Mouse (Mus musculus) embryonic facial prominence, embryonic 12.5 days (tissue): ENCODE measurements at regions not wholly inside any gene's neighbourhood (a gene's known extent, or its start where the extent isn't known, plus 50 kb on each side); places are given as distances from the start of the nearest gene placed in this dataset.

ENCODE experiments used
- ATAC-seq: fragments of 200-750 bp; cut with Nextera tagmentation; 2 replicates; pipeline ENCODE4 v1.8.0; 2017; ENCODE audit not compliant: insufficient number of reproducible peaks, insufficient read depth, low FRiP score, low TSS enrichment
- H3K27ac ChIP-seq: fragments of 300-500 bp; sonication (generic); 2 replicates; pipeline ENCODE4 v1.5.1; 2016; ENCODE audit warnings: mild to moderate bottlenecking
- H3K27me3 ChIP-seq: fragments of 300-500 bp; sonication (generic); 2 replicates; pipeline ENCODE4 v1.6.1; 2016; ENCODE audit warnings: mild to moderate bottlenecking, moderate library complexity
- H3K36me3 ChIP-seq: fragments of 300-500 bp; sonication (generic); 2 replicates; pipeline ENCODE4 v1.6.1; 2016; ENCODE audit warnings: mild to moderate bottlenecking
- H3K4me1 ChIP-seq: fragments of 300-500 bp; sonication (generic); 2 replicates; pipeline ENCODE4 v1.6.1; 2016
- H3K4me2 ChIP-seq: fragments of 300-500 bp; sonication (generic); replicated peaks from 2 replicates; pipeline ENCODE4 v1.6.1; 2016; ENCODE audit warnings: mild to moderate bottlenecking, moderate library complexity
- H3K4me3 ChIP-seq: fragments of 300-500 bp; sonication (generic); 2 replicates; pipeline ENCODE4 v1.5.1; 2016; ENCODE audit warnings: mild to moderate bottlenecking
- H3K9ac ChIP-seq: fragments of 300-500 bp; sonication (generic); 2 replicates; pipeline ENCODE4 v1.6.1; 2016; ENCODE audit warnings: mild to moderate bottlenecking, moderate library complexity
- H3K9me3 ChIP-seq: fragments of 300-500 bp; sonication (generic); 2 replicates; pipeline ENCODE4 v1.6.1; 2016; ENCODE audit warnings: mild to moderate bottlenecking, moderate library complexity
- WGBS: fragments of 180-500 bp; shearing (Covaris S2); methylation state at CpG from one replicate; pipeline ENCODE4 v1.1.7; 2016; 5-methylcytosine and 5-hydroxymethylcytosine counted together

- Histone ChIP-seq H3K36me3 (no peaks in the 10 kb centered on the region), H3K9me3 (no peaks in the 10 kb centered on the region), H3K4me3 (no peak overlapping the region), H3K9ac (no peak overlapping the region), H3K4me1 (no peaks in the 10 kb centered on the region; the same call in 1 of the 2 replicates), H3K4me2 (no peak overlapping the region), H3K27me3 (no peaks in the 10 kb centered on the region), H3K27ac (no peak overlapping the region)
- ATAC-seq = no peak
- WGBS = 75% methylated on average over 3 of the region's 4 CpGs
Measured at GRCm38 (mm10) chr14:105663472-105663871, 233.1 kb downstream of the Spry2 start.

GRCm38 (mm10) chr14:105662839-105663238, 233.8 kb downstream of the Spry2 start:
- Histone ChIP-seq H3K36me3 (no peaks in the 10 kb centered on the region), H3K4me3 (no peak overlapping the region), H3K27me3 (no peaks in the 10 kb centered on the region), H3K4me1 (no peaks in the 10 kb centered on the region; the same call in 1 of the 2 replicates), H3K4me2 (no peak overlapping the region), H3K9me3 (no peaks in the 10 kb centered on the region), H3K27ac (no peak overlapping the region), H3K9ac (no peak overlapping the region)
- ATAC-seq = no peak
- WGBS = 75% methylated on average over 6 of the region's 6 CpGs

GRCm38 (mm10) chr14:105658316-105658715, 238.3 kb downstream of the Spry2 start:
- Histone ChIP-seq H3K27me3 (no peaks in the 10 kb centered on the region), H3K36me3 (no peaks in the 10 kb centered on the region), H3K9ac (no peak overlapping the region), H3K4me1 (no peaks in the 10 kb centered on the region), H3K4me2 (no peak overlapping the region), H3K4me3 (no peak overlapping the region), H3K27ac (no peak overlapping the region), H3K9me3 (no peaks in the 10 kb centered on the region)
- WGBS = 98% methylated on average over 2 of the region's 2 CpGs
- ATAC-seq = no peak

- 90% methylated on average over 3 of the region's 3 CpGs for WGBS
- 0 out of 2 replicates have a peak, but pooled peaks cover 4% of the 10 kb centered on the region for H3K4me1 ChIP-seq
- no peak overlapping the region for H3K4me3 ChIP-seq
- no peaks in the 10 kb centered on the region for H3K36me3 ChIP-seq
- H3K27me3 ChIP-seq = no peaks in the 10 kb centered on the region
- ATAC-seq = no peak
- no peaks in the 10 kb centered on the region for H3K9me3 ChIP-seq
- no peak overlapping the region for H3K9ac ChIP-seq
- H3K4me2 ChIP-seq = no peak overlapping the region
- no peak overlapping the region for H3K27ac ChIP-seq
Measured at GRCm38 (mm10) chr14:105647166-105647565, 249.5 kb downstream of the Spry2 start.

GRCm38 (mm10) chr14:105644428-105644827, 252.2 kb downstream of the Spry2 start:
- no peaks in the 10 kb centered on the region for H3K9me3 ChIP-seq
- H3K9ac ChIP-seq = no peak overlapping the region
- H3K4me2 ChIP-seq = no peak overlapping the region
- ATAC-seq = peak; percentile 56; the same call in 1 of the 2 replicates
- H3K36me3 ChIP-seq = no peaks in the 10 kb centered on the region
- no peak overlapping the region for H3K4me3 ChIP-seq
- 0 out of 2 replicates have a peak, but pooled peaks cover 4% of the 10 kb centered on the region for H3K4me1 ChIP-seq
- peak overlapping the region; percentile 24; the same call in 1 of the 2 replicates for H3K27ac ChIP-seq
- 0 out of 2 replicates have a peak, but pooled peaks cover 7% of the 10 kb centered on the region for H3K27me3 ChIP-seq
- WGBS = 48% methylated on average over 2 of the region's 2 CpGs

GRCm38 (mm10) chr14:105643285-105643957, 253.2 kb downstream of the Spry2 start:
- Histone ChIP-seq H3K36me3 (no peaks in the 10 kb centered on the region), H3K9me3 (no peaks in the 10 kb centered on the region), H3K9ac (no peak overlapping the region), H3K4me1 (0 out of 2 replicates have a peak, but pooled peaks cover 4% of the 10 kb centered on the region), H3K4me3 (no peak overlapping the region), H3K27me3 (0 out of 2 replicates have a peak, but pooled peaks cover 7% of the 10 kb centered on the region), H3K27ac (no peak overlapping the region), H3K4me2 (no peak overlapping the region)
- no peak for ATAC-seq
- 80% methylated on average over 7 of the region's 7 CpGs for WGBS

- Histone ChIP-seq H3K36me3 (no peaks in the 10 kb centered on the region), H3K4me3 (no peak overlapping the region), H3K9me3 (no peaks in the 10 kb centered on the region), H3K27ac (no peak overlapping the region), H3K27me3 (no peaks in the 10 kb centered on the region), H3K4me2 (no peak overlapping the region), H3K9ac (no peak overlapping the region), H3K4me1 (peaks cover 4% of the 10 kb centered on the region; the same call in 1 of the 2 replicates)
- WGBS = 92% methylated on average over 4 of the region's 4 CpGs
- ATAC-seq = no peak
Measured at GRCm38 (mm10) chr14:105632335-105632734, 264.3 kb downstream of the Spry2 start.

GRCm38 (mm10) chr14:105631681-105632031, 265.0 kb downstream of the Spry2 start:
- 79% methylated on average over 5 of the region's 5 CpGs for WGBS
- H3K9ac ChIP-seq = no peak overlapping the region
- no peaks in the 10 kb centered on the region for H3K27me3 ChIP-seq
- no peak for ATAC-seq
- no peak overlapping the region for H3K4me3 ChIP-seq
- no peaks in the 10 kb centered on the region for H3K9me3 ChIP-seq
- no peaks in the 10 kb centered on the region for H3K36me3 ChIP-seq
- no peak overlapping the region for H3K4me2 ChIP-seq
- H3K4me1 ChIP-seq = peaks cover 4% of the 10 kb centered on the region; the same call in 1 of the 2 replicates
- H3K27ac ChIP-seq = no peak overlapping the region

- Histone ChIP-seq H3K9me3 (no peaks in the 10 kb centered on the region), H3K27ac (no peak overlapping the region), H3K27me3 (no peaks in the 10 kb centered on the region), H3K4me2 (no peak overlapping the region), H3K36me3 (no peaks in the 10 kb centered on the region), H3K4me1 (peaks cover 4% of the 10 kb centered on the region; the same call in 1 of the 2 replicates), H3K9ac (no peak overlapping the region), H3K4me3 (no peak overlapping the region)
- 81% methylated on average over 9 of the region's 9 CpGs for WGBS
- ATAC-seq = no peak
Measured at GRCm38 (mm10) chr14:105630867-105631680, 265.5 kb downstream of the Spry2 start.

- no peak for ATAC-seq
- Histone ChIP-seq H3K27me3 (no peaks in the 10 kb centered on the region), H3K9ac (no peak overlapping the region), H3K36me3 (no peaks in the 10 kb centered on the region), H3K4me2 (no peak overlapping the region), H3K9me3 (no peaks in the 10 kb centered on the region), H3K27ac (no peak overlapping the region), H3K4me1 (peaks cover 4% of the 10 kb centered on the region; the same call in 1 of the 2 replicates), H3K4me3 (no peak overlapping the region)
- 88% methylated on average over 5 of the region's 5 CpGs for WGBS
Measured at GRCm38 (mm10) chr14:105630444-105630843, 266.2 kb downstream of the Spry2 start.

- Histone ChIP-seq H3K27ac (no peak overlapping the region), H3K27me3 (no peaks in the 10 kb centered on the region), H3K4me2 (no peak overlapping the region), H3K4me1 (peaks cover 4% of the 10 kb centered on the region; the same call in 1 of the 2 replicates), H3K36me3 (no peaks in the 10 kb centered on the region), H3K9me3 (no peaks in the 10 kb centered on the region), H3K9ac (no peak overlapping the region), H3K4me3 (no peak overlapping the region)
- no peak for ATAC-seq
- WGBS = 61% methylated on average over 3 of the region's 3 CpGs
Measured at GRCm38 (mm10) chr14:105628673-105629072, 267.9 kb downstream of the Spry2 start.

- H3K9me3 ChIP-seq = no peaks in the 10 kb centered on the region
- H3K27me3 ChIP-seq = no peaks in the 10 kb centered on the region
- no peak overlapping the region for H3K4me3 ChIP-seq
- H3K36me3 ChIP-seq = no peaks in the 10 kb centered on the region
- H3K4me2 ChIP-seq = no peak overlapping the region
- no peak for ATAC-seq
- no peak overlapping the region for H3K9ac ChIP-seq
- no peak overlapping the region for H3K27ac ChIP-seq
- WGBS = 83% methylated on average over 7 of the region's 7 CpGs
- H3K4me1 ChIP-seq = peaks cover 4% of the 10 kb centered on the region; the same call in 1 of the 2 replicates
Measured at GRCm38 (mm10) chr14:105624387-105624786, 272.2 kb downstream of the Spry2 start.
